Mouse (Mus musculus) liver, embryonic 14.5 days (tissue): ENCODE results near the gene Gars. TPM values are rescaled to one million over a fixed set of nuclear protein-coding genes. Genes with fewer than 3 reads are reported as not detected.

ENCODE experiments used
- ATAC-seq: fragments of 200-750 bp; cut with Nextera tagmentation; 2 replicates; pipeline ENCODE4 v1.8.0; 2017; ENCODE audit warnings: moderate number of reproducible peaks, mild to moderate bottlenecking, moderate library complexity; ENCODE audit not compliant: insufficient read depth
- DNase-seq, 3 experiments: peaks; one replicate each; pipeline ENCODE4 v3.0.0-alpha.2; 2012 to 2013; ENCODE audit warnings: low read depth in 3 of 3, low spot score in 3 of 3
- H3K27ac ChIP-seq: fragments of 300-500 bp; sonication (generic); 2 replicates; pipeline ENCODE4 v1.5.1; 2014; ENCODE audit warnings: moderate library complexity, mild to moderate bottlenecking, control low read depth, inconsistent platforms
- H3K27me3 ChIP-seq: fragments of 300-500 bp; sonication (generic); 2 replicates; pipeline ENCODE4 v1.6.1; 2014; ENCODE audit warnings: mild to moderate bottlenecking, low read length, moderate library complexity; ENCODE audit not compliant: control insufficient read depth, insufficient read depth
- H3K36me3 ChIP-seq: fragments of 300-500 bp; sonication (generic); replicated peaks from 2 replicates; pipeline ENCODE4 v1.6.1; 2014; ENCODE audit warnings: low read depth; ENCODE audit not compliant: control insufficient read depth, insufficient read depth
- H3K4me1 ChIP-seq, 2 experiments: fragments of 200-500 bp in 1 of 2; fragments of 300-500 bp in 1 of 2; sonication (generic) in 1 of 2; replicated peaks; 2 replicates each; pipeline ENCODE4 v1.6.1; 2012 to 2014; ENCODE audit warnings: antibody characterized with exemption in 1 of 2, inconsistent platforms in 1 of 2, low read length in 1 of 2; ENCODE audit not compliant: control insufficient read depth in 2 of 2, insufficient read depth in 2 of 2
- H3K4me2 ChIP-seq: fragments of 300-500 bp; sonication (generic); 2 replicates; pipeline ENCODE4 v1.6.1; 2014; ENCODE audit warnings: low read depth, mild to moderate bottlenecking, control low read depth, moderate library complexity
- H3K4me3 ChIP-seq, 2 experiments: fragments of 200-500 bp in 1 of 2; fragments of 300-500 bp in 1 of 2; sonication (generic) in 1 of 2; 2 replicates each; pipeline ENCODE4 v1.5.1; 2012 to 2014; ENCODE audit warnings: low read depth in 2 of 2, low read length in 2 of 2, mild to moderate bottlenecking in 2 of 2, control low read depth in 1 of 2, inconsistent platforms in 1 of 2, moderate library complexity in 1 of 2; ENCODE audit not compliant: insufficient read depth in 1 of 2
- H3K9ac ChIP-seq: fragments of 300-500 bp; sonication (generic); replicated peaks from 2 replicates; pipeline ENCODE4 v1.6.1; 2014; ENCODE audit warnings: mild to moderate bottlenecking, control low read depth, moderate library complexity
- H3K9me3 ChIP-seq: fragments of 300-500 bp; sonication (generic); 2 replicates; pipeline ENCODE4 v1.6.1; 2016; ENCODE audit warnings: low read length, mixed read lengths; ENCODE audit not compliant: control insufficient read depth
- CTCF ChIP-seq: IDR thresholded peaks from 2 replicates; pipeline ENCODE4 v1.5.1; 2016; ENCODE audit warnings: antibody characterized with exemption, low read depth, control low read depth
- EP300 ChIP-seq: IDR thresholded peaks from 2 replicates; pipeline ENCODE4 v1.6.1; 2016; ENCODE audit warnings: antibody characterized with exemption, low read depth
- WGBS: fragments of 180-500 bp; shearing (Covaris S2); extraction: QIAGEN DNeasy Blood & Tissue Kit; methylation state at CpG from one replicate; pipeline ENCODE4 v1.1.7; 2014; ENCODE audit not compliant: insufficient replicate concordance; 5-methylcytosine and 5-hydroxymethylcytosine counted together
- polyA plus RNA-seq, 2 experiments: library from polyadenylated mRNA; depleted of rRNA in 1 of 2; stranded (reverse) in 1 of 2; unstranded in 1 of 2; fragments of >200 nt; fragmentation: Nextera tagmentation in 1 of 2; extraction: Ambion mirVana in 1 of 2; gene quantifications; 2 replicates each; pipeline versions ENCODE4 v1.2.1 to v1.2.3; 2012 to 2014

The Gars gene
- polyA plus RNA-seq, 2 experiments: 50.9 to 99.3 TPM

DNA sequence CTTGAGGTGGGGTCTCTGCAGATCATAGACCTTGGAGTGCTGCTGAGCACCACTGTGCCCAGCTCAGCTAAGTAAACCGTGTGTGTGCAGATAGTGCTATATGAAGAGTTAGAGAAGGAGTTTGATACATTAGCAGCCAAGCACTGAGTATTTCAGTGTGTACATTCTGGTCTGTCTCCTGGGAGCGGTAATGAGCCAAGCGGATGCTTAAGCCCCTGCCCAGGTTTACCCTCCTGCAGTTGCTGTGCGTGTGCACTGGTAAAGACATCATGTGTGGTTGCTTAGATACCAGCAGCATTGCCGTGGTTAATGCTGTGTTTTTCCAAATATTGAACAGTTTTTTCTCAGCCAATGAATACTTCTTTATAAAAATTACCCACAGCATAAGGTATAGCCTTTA, 6.7 kb downstream of the Gars start:
- Histone ChIP-seq H3K9me3 (no peaks in the 10 kb centered on the region), H3K4me3 (no peak overlapping the region), H3K36me3 (peaks cover 20% of the 10 kb centered on the region), H3K9ac (no peak overlapping the region), H3K27me3 (no peaks in the 10 kb centered on the region), H3K4me1 (peaks cover 5% of the 10 kb centered on the region in 2 experiments; a peak in 3 of 4 replicates), H3K27ac (no peak overlapping the region), H3K4me2 (no peak overlapping the region)
- WGBS: 79% methylated on average over 5 of the region's 5 CpGs
- no peak for TF ChIP-seq CTCF
- TF ChIP-seq EP300: no peak
- DNase-seq (no peak), ATAC-seq (no peak)

DNA sequence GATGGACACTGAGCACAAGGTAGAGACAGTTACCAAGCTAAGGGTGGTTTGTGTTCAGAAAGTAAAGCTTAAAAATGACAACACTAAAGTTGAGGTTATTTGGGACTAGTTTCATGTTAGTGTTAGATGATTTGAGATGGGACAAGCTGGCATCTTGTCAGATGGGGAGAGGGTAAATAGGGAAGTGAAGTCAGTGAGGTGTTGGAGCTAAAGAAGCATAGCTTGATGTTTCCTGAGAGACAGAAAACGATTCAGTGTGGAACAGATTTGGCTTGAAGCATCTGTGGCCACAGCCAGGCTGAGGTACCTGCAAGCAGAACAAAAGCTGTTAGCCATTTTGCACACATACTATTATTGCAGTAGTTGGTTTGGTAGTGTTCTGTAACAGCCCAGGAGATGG, 7.5 kb downstream of the Gars start:
- DNase-seq (no peak), ATAC-seq (no peak)
- WGBS: 21% methylated on average over 1 of the region's 1 CpGs
- Histone ChIP-seq H3K27ac (no peak overlapping the region), H3K36me3 (peaks cover 27% of the 10 kb centered on the region), H3K27me3 (no peaks in the 10 kb centered on the region), H3K9me3 (no peaks in the 10 kb centered on the region), H3K4me3 (no peak overlapping the region), H3K9ac (no peak overlapping the region), H3K4me2 (no peak overlapping the region), H3K4me1 (peaks cover 0 to 2% of the 10 kb centered on the region in 2 experiments; a peak in 1 of 4 replicates)
- no peak for TF ChIP-seq CTCF
- TF ChIP-seq EP300: no peak

GRCm38 (mm10) chr6:55049186-55049585, 11.4 kb downstream of the Gars start:
- Histone ChIP-seq H3K27me3 (no peaks in the 10 kb centered on the region), H3K9me3 (no peaks in the 10 kb centered on the region), H3K27ac (no peak overlapping the region), H3K36me3 (peaks cover 57% of the 10 kb centered on the region), H3K4me2 (no peak overlapping the region), H3K4me3 (no peak overlapping the region), H3K4me1 (peaks cover 0 to 2% of the 10 kb centered on the region in 2 experiments; a peak in 1 of 4 replicates), H3K9ac (no peak overlapping the region)
- DNase-seq: no peak
- TF ChIP-seq CTCF: no peak
- TF ChIP-seq EP300: no peak
- ATAC-seq: no peak
- 82% methylated on average over 10 of the region's 10 CpGs for WGBS

DNA sequence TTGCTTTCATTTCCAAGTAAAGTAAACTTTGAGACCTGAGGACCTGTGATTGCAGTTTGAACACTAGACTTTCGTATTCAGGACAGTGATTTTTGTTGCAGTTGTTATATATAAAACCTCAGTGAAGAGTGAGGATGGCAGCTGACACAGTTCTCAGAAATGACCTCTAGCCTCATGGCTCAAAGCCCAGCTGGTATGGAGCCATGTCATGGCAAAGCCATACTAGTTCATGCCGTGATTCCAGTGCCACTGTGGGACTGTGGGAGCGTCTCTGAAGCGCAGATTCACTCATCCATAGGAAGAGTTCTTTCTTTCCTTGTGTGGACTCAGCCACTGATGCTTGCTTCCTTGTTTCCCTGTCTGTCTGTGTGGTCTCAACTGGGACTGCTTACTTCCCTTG, 16.7 kb downstream of the Gars start:
- Histone ChIP-seq H3K4me2 (no peak overlapping the region), H3K9ac (no peak overlapping the region), H3K27ac (no peak overlapping the region), H3K27me3 (no peaks in the 10 kb centered on the region), H3K4me1 (no peaks in the 10 kb centered on the region), H3K36me3 (peaks cover 74% of the 10 kb centered on the region), H3K4me3 (no peak overlapping the region), H3K9me3 (no peaks in the 10 kb centered on the region)
- WGBS: 79% methylated on average over 4 of the region's 4 CpGs
- no peak for DNase-seq
- TF ChIP-seq CTCF (no peak), EP300 (no peak)
- no peak for ATAC-seq

DNA sequence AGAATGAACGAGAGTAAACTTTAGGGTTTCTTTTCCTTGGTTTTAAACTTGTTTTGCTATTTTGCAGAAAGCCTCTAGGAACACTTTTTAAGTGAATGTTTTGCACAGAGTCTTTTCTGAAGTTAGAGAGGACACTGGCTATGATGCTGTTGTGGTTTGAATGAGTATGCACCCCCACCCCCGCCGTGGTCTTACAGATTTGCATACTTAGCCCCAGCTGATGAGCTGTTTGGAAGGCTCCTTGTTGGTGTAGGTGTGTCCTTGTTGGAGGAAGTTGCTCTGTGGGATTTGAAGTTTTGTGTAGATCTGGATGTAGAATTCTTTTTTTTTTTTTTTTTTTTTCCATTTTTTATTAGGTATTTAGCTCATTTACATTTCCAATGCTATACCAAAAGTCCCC, 19.6 kb downstream of the Gars start:
- Histone ChIP-seq H3K27me3 (no peaks in the 10 kb centered on the region), H3K27ac (no peak overlapping the region), H3K9me3 (no peaks in the 10 kb centered on the region), H3K4me2 (no peak overlapping the region), H3K36me3 (peaks cover 81% of the 10 kb centered on the region), H3K4me3 (no peak overlapping the region), H3K4me1 (no peaks in the 10 kb centered on the region), H3K9ac (no peak overlapping the region)
- 77% methylated on average over 3 of the region's 3 CpGs for WGBS
- ATAC-seq (no peak), DNase-seq (no peak)
- TF ChIP-seq EP300: no peak
- no peak for TF ChIP-seq CTCF
